Mouse (Mus musculus) heart, postnatal 0 days (tissue): Measurements from ENCODE around the gene Sbds.

ENCODE experiments used
- CTCF ChIP-seq: IDR thresholded peaks from 2 replicates; pipeline ENCODE4 v1.5.1; 2016; ENCODE audit warnings: antibody characterized with exemption, control low read depth, low read depth
- EP300 ChIP-seq: IDR thresholded peaks from 2 replicates; pipeline ENCODE4 v1.6.1; 2016; ENCODE audit warnings: antibody characterized with exemption, low read depth

DNA sequence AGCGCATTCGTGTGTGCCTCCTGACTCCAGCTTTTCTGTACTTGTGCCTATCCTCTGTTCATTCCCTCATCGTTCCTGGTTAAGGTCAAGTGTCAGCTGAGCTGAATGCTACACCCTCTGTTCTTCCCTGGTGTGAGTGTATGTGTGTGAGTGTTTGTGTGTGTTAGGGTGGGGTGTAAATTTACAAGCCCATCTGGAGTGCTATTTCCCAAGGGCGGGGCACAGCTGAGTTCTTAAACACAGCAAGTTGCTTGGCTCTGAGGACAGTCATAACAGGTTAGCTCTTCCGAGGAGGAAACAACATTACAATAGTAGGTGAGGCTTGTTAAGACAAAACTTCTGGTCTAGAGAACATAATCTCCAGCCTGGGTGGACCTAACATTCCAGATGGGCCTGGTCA, 37.0 kb downstream of the Sbds start:
- TF ChIP-seq CTCF = no peak
- no peak for TF ChIP-seq EP300
